Mouse (Mus musculus): ENCODE measurements around the gene Spast. TPM values are rescaled to one million over a fixed set of nuclear protein-coding genes. Genes with fewer than 3 reads are reported as not detected.
A peak's percentile ranks its signal among the peaks of the same experiment; 100 is the strongest.
"Not testable (repeated sequence)": the region's sequence is repeated elsewhere in the genome, so short reads cannot be mapped to it uniquely, and the experiment has no call there.

Gene Spast
- total and polyA plus RNA-seq, 2 experiments, result 5.6 to 15.0 TPM

GRCm38 (mm10) chr17:74294426-74295025 is 44.3 kb upstream of the Spast start:
- peaks cover 20% of the 10 kb centered on the region for H3K79me2 ChIP-seq (ENCODE audit: control insufficient read depth, insufficient read depth, low read length)
- peak overlapping the region; percentile 91 for H3K27ac ChIP-seq (replicated peaks; ENCODE audit: insufficient read depth, low read depth, low read length)
- peak; percentile 64 for DNase-seq (ENCODE audit: extremely low read depth, low read depth, low spot score)
- peaks cover 2% of the 10 kb centered on the region; the same call in 1 of the 2 replicates for H3K36me3 ChIP-seq (ENCODE audit: control insufficient read depth, insufficient read depth, low read length)
- TF ChIP-seq POLR2A (IDR thresholded peaks at IDR 0.05; ENCODE audit: extremely low read depth, insufficient read depth, low read length) (peak; percentile 58; the same call in 1 of the 2 replicates), CTCF (IDR thresholded peaks at IDR 0.05; ENCODE audit: low read depth, low read length) (no peak)
- WGBS, result 4% methylated on average over 79 of the region's 80 CpGs
- peak overlapping the region; percentile 98 for H3K4me3 ChIP-seq (ENCODE audit: insufficient read depth, low read depth, low read length)
- no peaks in the 10 kb centered on the region for H3K27me3 ChIP-seq (ENCODE audit: control insufficient read depth, insufficient read depth, low read length)
- H3K9ac ChIP-seq (ENCODE audit: low read depth, low read length), result peak overlapping the region; percentile 96
- peaks cover 1% of the 10 kb centered on the region for H3K4me1 ChIP-seq (ENCODE audit: control insufficient read depth, insufficient read depth, low read length)

GRCm38 (mm10) chr17:74295026-74295970 is 43.5 kb upstream of the Spast start, which contains the start of gene Memo1:
TSS of gene Memo1 (minus strand) at chr17:74295521.
- Histone ChIP-seq H3K27me3 (ENCODE audit: control insufficient read depth, insufficient read depth, low read length) (no peaks in the 10 kb centered on the region), H3K4me1 (ENCODE audit: control insufficient read depth, insufficient read depth, low read length) (peaks cover 1% of the 10 kb centered on the region), H3K79me2 (ENCODE audit: control insufficient read depth, insufficient read depth, low read length) (peaks cover 13% of the 10 kb centered on the region), H3K27ac (replicated peaks; ENCODE audit: insufficient read depth, low read depth, low read length) (peak within 1 kb of the TSS; percentile 91), H3K4me3 (ENCODE audit: insufficient read depth, low read depth, low read length) (peak within 1 kb of the TSS; percentile 98), H3K36me3 (ENCODE audit: control insufficient read depth, insufficient read depth, low read length) (peaks cover 2% of the 10 kb centered on the region; the same call in 1 of the 2 replicates), H3K9ac (ENCODE audit: low read depth, low read length) (peak within 1 kb of the TSS; percentile 96)
- peak; percentile 37 for DNase-seq (ENCODE audit: extremely low read depth, low read depth, low spot score)
- 2% methylated on average over 62 of the region's 110 CpGs for WGBS
- TF ChIP-seq POLR2A (IDR thresholded peaks at IDR 0.05; ENCODE audit: extremely low read depth, insufficient read depth, low read length), result 0 out of 2 replicates have a peak, but pooled peaks have one; percentile 33
- TF ChIP-seq CTCF (IDR thresholded peaks at IDR 0.05; ENCODE audit: low read depth, low read length), result no peak

- TF ChIP-seq POLR2A (IDR thresholded peaks at IDR 0.05; ENCODE audit: extremely low read depth, insufficient read depth, low read length), result no peak
- TF ChIP-seq CTCF (IDR thresholded peaks at IDR 0.05; ENCODE audit: low read depth, low read length), result peak; percentile 64
- Histone ChIP-seq H3K9ac (ENCODE audit: low read depth, low read length) (peak overlapping the region; percentile 93), H3K36me3 (ENCODE audit: control insufficient read depth, insufficient read depth, low read length) (peaks cover 2% of the 10 kb centered on the region; the same call in 1 of the 2 replicates), H3K79me2 (ENCODE audit: control insufficient read depth, insufficient read depth, low read length) (peaks cover 9% of the 10 kb centered on the region; the same call in 1 of the 2 replicates), H3K4me3 (ENCODE audit: insufficient read depth, low read depth, low read length) (peak overlapping the region; percentile 88), H3K4me1 (ENCODE audit: control insufficient read depth, insufficient read depth, low read length) (peaks cover 1% of the 10 kb centered on the region), H3K27me3 (ENCODE audit: control insufficient read depth, insufficient read depth, low read length) (no peaks in the 10 kb centered on the region), H3K27ac (replicated peaks; ENCODE audit: insufficient read depth, low read depth, low read length) (peak overlapping the region; percentile 91; the same call in 1 of the 2 replicates)
- peak; percentile 54 for DNase-seq (ENCODE audit: extremely low read depth, low read depth, low spot score)
- WGBS, result 44% methylated on average over 11 of the region's 11 CpGs
Measured at GRCm38 (mm10) chr17:74296076-74296823, 42.5 kb upstream of the Spast start.

GRCm38 (mm10) chr17:74296991-74297390 is 41.8 kb upstream of the Spast start:
- H3K27me3 ChIP-seq (ENCODE audit: control insufficient read depth, insufficient read depth, low read length); H3K36me3 ChIP-seq (ENCODE audit: control insufficient read depth, insufficient read depth, low read length); H3K79me2 ChIP-seq (ENCODE audit: control insufficient read depth, insufficient read depth, low read length); H3K27ac ChIP-seq (replicated peaks; ENCODE audit: insufficient read depth, low read depth, low read length); H3K4me1 ChIP-seq (ENCODE audit: control insufficient read depth, insufficient read depth, low read length); H3K4me3 ChIP-seq (ENCODE audit: insufficient read depth, low read depth, low read length); DNase-seq (ENCODE audit: extremely low read depth, low read depth, low spot score); H3K9ac ChIP-seq (ENCODE audit: low read depth, low read length): not testable (repeated sequence)
- 92% methylated on average over 5 of the region's 5 CpGs for WGBS

GRCm38 (mm10) chr17:74300089-74300488 is 38.7 kb upstream of the Spast start:
- Histone ChIP-seq H3K4me3 (ENCODE audit: insufficient read depth, low read depth, low read length) (no peak overlapping the region), H3K79me2 (ENCODE audit: control insufficient read depth, insufficient read depth, low read length) (0 out of 2 replicates have a peak, but pooled peaks cover 2% of the 10 kb centered on the region), H3K9ac (ENCODE audit: low read depth, low read length) (no peak overlapping the region), H3K36me3 (ENCODE audit: control insufficient read depth, insufficient read depth, low read length) (peaks cover 2% of the 10 kb centered on the region; the same call in 1 of the 2 replicates), H3K27me3 (ENCODE audit: control insufficient read depth, insufficient read depth, low read length) (no peaks in the 10 kb centered on the region), H3K4me1 (ENCODE audit: control insufficient read depth, insufficient read depth, low read length) (no peaks in the 10 kb centered on the region), H3K27ac (replicated peaks; ENCODE audit: insufficient read depth, low read depth, low read length) (no peak overlapping the region)
- no peak for TF ChIP-seq CTCF (IDR thresholded peaks at IDR 0.05; ENCODE audit: low read depth, low read length)
- DNase-seq (ENCODE audit: extremely low read depth, low read depth, low spot score), result no peak
- WGBS, result 89% methylated on average over 5 of the region's 5 CpGs

Measured in liver, adult 2 months (tissue).